Mouse (Mus musculus) limb, embryonic 14.5 days (tissue): ENCODE measurements at regions not wholly inside any gene's neighbourhood (a gene's known extent, or its start where the extent isn't known, plus 50 kb on each side); places are given as distances from the start of the nearest gene placed in this dataset.

Experiments used
- ATAC-seq: fragments of 200-750 bp; cut with Nextera tagmentation; 2 replicates; pipeline ENCODE4 v1.8.0; 2017; ENCODE audit warnings: low read depth, moderate number of reproducible peaks, moderate TSS enrichment; ENCODE audit not compliant: low FRiP score
- DNase-seq: peaks from one replicate; pipeline ENCODE4 v3.0.0-alpha.2; 2015; ENCODE audit warnings: low spot score
- H3K27ac ChIP-seq: fragments of 300-500 bp; sonication (generic); replicated peaks from 2 replicates; pipeline ENCODE4 v1.5.1; 2014; ENCODE audit warnings: low read depth, mild to moderate bottlenecking, low read length, moderate library complexity, mixed read lengths
- H3K27me3 ChIP-seq: fragments of 300-500 bp; sonication (generic); 2 replicates; pipeline ENCODE4 v1.6.1; 2014; ENCODE audit warnings: low read length, mixed read lengths; ENCODE audit not compliant: control insufficient read depth, insufficient read depth
- H3K36me3 ChIP-seq: fragments of 300-500 bp; sonication (generic); 2 replicates; pipeline ENCODE4 v1.6.1; 2014; ENCODE audit warnings: mild to moderate bottlenecking, low read length, moderate library complexity, mixed read lengths; ENCODE audit not compliant: control insufficient read depth, insufficient read depth
- H3K4me1 ChIP-seq: fragments of 300-500 bp; sonication (generic); 2 replicates; pipeline ENCODE4 v1.6.1; 2014; ENCODE audit warnings: antibody characterized with exemption, low read length, mixed read lengths; ENCODE audit not compliant: control insufficient read depth, insufficient read depth
- H3K4me2 ChIP-seq: fragments of 300-500 bp; sonication (generic); replicated peaks from 2 replicates; pipeline ENCODE4 v1.6.1; 2014; ENCODE audit warnings: low read depth, mild to moderate bottlenecking, low read length, moderate library complexity; ENCODE audit not compliant: severe bottlenecking
- H3K4me3 ChIP-seq: fragments of 300-500 bp; sonication (generic); replicated peaks from 2 replicates; pipeline ENCODE4 v1.5.1; 2014; ENCODE audit warnings: low read length
- H3K9ac ChIP-seq: fragments of 300-500 bp; sonication (generic); 2 replicates; pipeline ENCODE4 v1.6.1; 2014; ENCODE audit warnings: mild to moderate bottlenecking, low read depth, low read length, moderate library complexity; ENCODE audit not compliant: severe bottlenecking
- H3K9me3 ChIP-seq: fragments of 300-500 bp; sonication (generic); 2 replicates; pipeline ENCODE4 v1.6.1; 2016; ENCODE audit warnings: low read length; ENCODE audit not compliant: control insufficient read depth
- POLR2A ChIP-seq: fragments of 200-500 bp; IDR thresholded peaks from 2 replicates; pipeline ENCODE4 v1.8.0; 2012; ENCODE audit warnings: inconsistent platforms, mild to moderate bottlenecking, moderate library complexity, borderline replicate concordance; ENCODE audit not compliant: insufficient read depth, insufficient read length; ENCODE audit errors: extremely low read depth
- WGBS: fragments of 180-500 bp; shearing (Covaris S2); extraction: QIAGEN DNeasy Blood & Tissue Kit; methylation state at CpG from one replicate; pipeline ENCODE4 v1.1.7; 2014; 5-methylcytosine and 5-hydroxymethylcytosine counted together

DNA sequence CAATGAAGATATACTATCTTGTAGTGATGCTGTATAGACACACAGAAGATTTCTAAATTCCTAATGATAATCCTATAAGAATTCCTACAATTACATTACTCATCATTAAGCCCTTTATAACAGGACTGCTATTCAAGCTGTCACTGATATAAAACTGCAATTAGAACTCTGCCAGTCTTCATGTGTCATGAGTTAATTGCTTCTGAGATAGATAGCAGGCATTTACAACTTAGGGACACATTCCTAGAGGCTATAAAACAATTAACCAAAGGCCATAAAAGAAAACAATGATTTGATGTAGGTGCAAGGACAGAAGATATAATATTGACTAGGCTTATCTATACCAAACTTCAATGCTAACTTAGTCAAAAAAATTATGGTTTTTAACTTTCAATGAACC lies 507.5 kb downstream of the Poteg start:
- no peak overlapping the region for H3K27ac ChIP-seq
- H3K4me1 ChIP-seq = no peaks in the 10 kb centered on the region
- ATAC-seq (no peak), DNase-seq (no peak)
- H3K36me3 ChIP-seq = no peaks in the 10 kb centered on the region
- no peak overlapping the region for H3K4me3 ChIP-seq
- H3K4me2 ChIP-seq = no peak overlapping the region
- H3K9ac ChIP-seq = no peak overlapping the region
- TF ChIP-seq POLR2A = no peak
- H3K9me3 ChIP-seq = no peaks in the 10 kb centered on the region
- H3K27me3 ChIP-seq = no peaks in the 10 kb centered on the region

DNA sequence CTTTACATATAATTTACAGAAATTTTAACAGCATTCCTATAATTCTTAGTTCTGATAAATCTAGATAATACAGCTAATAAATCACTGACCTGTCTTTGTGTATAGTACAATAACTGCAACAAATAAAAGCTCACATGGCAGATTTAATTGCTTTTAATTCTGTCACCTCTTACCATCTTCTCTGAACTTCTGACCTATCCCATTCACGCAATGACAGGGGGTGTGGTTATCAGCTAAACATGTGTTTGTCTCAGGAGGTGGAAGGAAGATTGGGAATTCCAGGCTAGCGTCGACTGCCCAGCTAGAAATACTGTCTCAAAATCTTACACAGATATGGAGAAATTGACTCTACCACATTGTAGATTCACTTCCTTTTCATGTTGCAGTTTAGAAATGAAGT lies 533.5 kb downstream of the Poteg start:
- H3K27ac ChIP-seq = no peak overlapping the region
- TF ChIP-seq POLR2A = no peak
- H3K4me3 ChIP-seq = no peak overlapping the region
- H3K9ac ChIP-seq = no peak overlapping the region
- H3K4me2 ChIP-seq = no peak overlapping the region
- ATAC-seq (no peak), DNase-seq (no peak)
- no peaks in the 10 kb centered on the region for H3K4me1 ChIP-seq
- no peaks in the 10 kb centered on the region for H3K36me3 ChIP-seq
- H3K27me3 ChIP-seq = no peaks in the 10 kb centered on the region
- H3K9me3 ChIP-seq = no peaks in the 10 kb centered on the region
- WGBS = 41% methylated on average over 3 of the region's 3 CpGs

DNA sequence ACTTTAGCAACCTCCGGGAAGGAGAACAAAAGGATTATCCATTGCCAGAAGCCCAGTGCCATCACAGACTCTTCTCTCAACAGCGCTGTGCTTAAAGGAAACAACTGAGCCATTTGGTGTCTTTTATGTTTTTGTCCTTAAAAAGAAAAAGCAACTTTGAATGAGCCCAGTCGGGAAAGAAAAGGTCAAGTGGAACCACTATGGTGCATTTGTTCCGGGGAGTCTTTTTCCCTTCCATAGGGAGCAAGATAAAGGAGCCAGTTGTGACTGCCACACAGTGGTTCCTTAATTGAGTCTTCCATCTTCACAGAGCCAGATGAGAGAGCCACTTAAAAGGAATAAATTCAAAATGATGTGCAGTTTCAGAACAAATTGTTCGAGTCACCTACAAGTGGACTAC lies 534.3 kb downstream of the Poteg start:
- H3K4me2 ChIP-seq = no peak overlapping the region
- 80% methylated on average over 5 of the region's 5 CpGs for WGBS
- H3K27ac ChIP-seq = no peak overlapping the region
- no peak for TF ChIP-seq POLR2A
- H3K9ac ChIP-seq = no peak overlapping the region
- H3K36me3 ChIP-seq = no peaks in the 10 kb centered on the region
- H3K27me3 ChIP-seq = no peaks in the 10 kb centered on the region
- DNase-seq (no peak), ATAC-seq (no peak)
- H3K4me1 ChIP-seq = no peaks in the 10 kb centered on the region
- no peaks in the 10 kb centered on the region for H3K9me3 ChIP-seq
- no peak overlapping the region for H3K4me3 ChIP-seq

DNA sequence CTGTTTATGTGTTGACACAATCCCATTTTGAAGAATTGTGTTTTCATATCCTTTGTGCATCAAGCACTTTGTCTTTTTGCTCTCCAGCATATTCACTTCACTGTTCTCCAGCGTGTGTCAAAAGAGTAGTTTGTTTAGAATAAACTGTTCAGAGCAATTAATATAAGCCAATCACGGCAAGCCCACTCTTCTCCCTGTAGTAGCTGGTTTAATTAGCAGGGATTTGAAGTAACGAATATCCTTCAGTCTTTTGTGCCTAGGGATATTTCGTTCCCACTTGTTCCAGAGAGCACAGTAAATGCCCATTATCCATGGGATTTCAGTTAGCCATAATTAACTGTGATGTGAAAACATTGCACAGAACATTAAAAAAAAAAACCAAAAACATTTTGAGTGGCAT lies 565.4 kb downstream of the Poteg start:
- no peaks in the 10 kb centered on the region for H3K9me3 ChIP-seq
- H3K27ac ChIP-seq = no peak overlapping the region
- no peak for ATAC-seq

More for the DNA sequence above, 565.4 kb downstream of the Poteg start:
- Histone ChIP-seq H3K4me1 (no peaks in the 10 kb centered on the region), H3K4me2 (no peak overlapping the region), H3K9ac (no peak overlapping the region), H3K4me3 (no peak overlapping the region), H3K36me3 (no peaks in the 10 kb centered on the region), H3K27me3 (no peaks in the 10 kb centered on the region)
- DNase-seq = no peak
- WGBS = 48% methylated on average over 4 of the region's 4 CpGs
- no peak for TF ChIP-seq POLR2A
